Comparison of ENCODE assay signal across 17 mouse cellular contexts in the genomic region with DNA sequence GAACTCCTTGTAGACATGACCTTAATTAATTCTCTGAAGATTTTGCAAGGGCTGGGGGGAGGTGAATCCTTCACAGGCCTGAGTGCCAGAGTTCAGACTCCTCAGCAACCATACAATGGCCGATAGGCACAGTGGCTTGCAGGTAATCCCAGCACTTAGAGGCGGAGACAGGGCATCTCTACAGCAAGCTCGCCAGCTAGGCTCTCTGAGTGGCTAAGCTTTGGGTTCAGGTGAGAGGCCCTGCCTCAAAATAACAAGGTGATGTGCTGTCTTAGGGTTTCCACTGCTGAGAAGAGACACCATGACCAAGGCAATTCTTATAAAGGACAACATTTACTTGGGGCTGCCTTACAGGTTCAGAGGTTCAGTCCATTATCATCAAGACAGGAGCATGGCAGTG. TPM values are rescaled to one million over a fixed set of nuclear protein-coding genes. Genes with fewer than 3 reads are reported as not detected.
"Had no signal": no experiment of that assay in that cellular context is flagged by ENCODE, and none has a peak within 500 bp of the region (broad histone marks: within the 10 kb centered on the region; RNA-seq: fewer than 3 reads in every experiment).

No protein-coding gene starts in this region.

- DNase-seq: left cerebral cortex, postnatal 4 days; liver; liver, embryonic 13.5 days; liver, postnatal 0 days; lung, adult 18-20 months; lung, adult 2 months; lung, embryonic 14.5 days; lung, postnatal 10 days; lung, postnatal 14 days; lung, postnatal 36 days; lung, postnatal 4 days; midbrain, embryonic 14.5 days had no signal

RNA-seq across cellular contexts. Expression of a gene that starts 39.6 kb away (rescaled TPM):
- total RNA-seq: megakaryocyte progenitor cell, adult 5-6 weeks; megakaryocyte, adult 5-6 weeks; megakaryocyte-erythroid progenitor cell, adult 5-6 weeks; midbrain, postnatal 0 days; monocyte, adult 5-6 weeks had no signal

RNA-seq across cellular contexts. Expression of a gene that starts 39.7 kb away (rescaled TPM):
- total RNA-seq: megakaryocyte progenitor cell, adult 5-6 weeks; megakaryocyte, adult 5-6 weeks; megakaryocyte-erythroid progenitor cell, adult 5-6 weeks; midbrain, postnatal 0 days; monocyte, adult 5-6 weeks had no signal
